Mouse (Mus musculus) intestine, postnatal 0 days (tissue): ENCODE results near the gene Ryr3. TPM values are rescaled to one million over a fixed set of nuclear protein-coding genes. Genes with fewer than 3 reads are reported as not detected.

Source experiments
- ATAC-seq: fragments of 200-750 bp; cut with Nextera tagmentation; 2 replicates; pipeline ENCODE4 v1.8.0; 2017; ENCODE audit warnings: mild to moderate bottlenecking, moderate TSS enrichment, moderate library complexity
- H3K27ac ChIP-seq: fragments of 300-500 bp; sonication (generic); 2 replicates; pipeline ENCODE4 v1.5.1; 2014; ENCODE audit warnings: mild to moderate bottlenecking, low read depth, low read length, moderate library complexity
- H3K27me3 ChIP-seq: fragments of 300-500 bp; sonication (generic); replicated peaks from 2 replicates; pipeline ENCODE4 v1.6.1; 2014; ENCODE audit warnings: low read length, mixed read lengths; ENCODE audit not compliant: control insufficient read depth, insufficient read depth
- H3K36me3 ChIP-seq: fragments of 300-500 bp; sonication (generic); 2 replicates; pipeline ENCODE4 v1.6.1; 2014; ENCODE audit warnings: mild to moderate bottlenecking, moderate library complexity; ENCODE audit not compliant: control insufficient read depth, insufficient read depth
- H3K4me1 ChIP-seq: fragments of 300-500 bp; sonication (generic); replicated peaks from 2 replicates; pipeline ENCODE4 v1.6.1; 2014; ENCODE audit warnings: antibody characterized with exemption, low read length, mixed read lengths; ENCODE audit not compliant: control insufficient read depth, insufficient read depth
- H3K4me2 ChIP-seq: fragments of 300-500 bp; sonication (generic); replicated peaks from 2 replicates; pipeline ENCODE4 v1.6.1; 2014; ENCODE audit warnings: low read depth, mild to moderate bottlenecking, moderate library complexity
- H3K4me3 ChIP-seq: fragments of 300-500 bp; sonication (generic); 2 replicates; pipeline ENCODE4 v1.5.1; 2014; ENCODE audit warnings: low read depth, low read length
- H3K9ac ChIP-seq: fragments of 300-500 bp; sonication (generic); 2 replicates; pipeline ENCODE4 v1.6.1; 2014; ENCODE audit warnings: mild to moderate bottlenecking, low read depth, low read length
- H3K9me3 ChIP-seq: fragments of 300-500 bp; sonication (generic); 2 replicates; pipeline ENCODE4 v1.6.1; 2016; ENCODE audit warnings: mixed run types; ENCODE audit not compliant: control insufficient read depth
- CTCF ChIP-seq: sonication (generic); IDR thresholded peaks from 2 replicates; pipeline ENCODE4 v1.5.1; 2016; ENCODE audit warnings: low read depth, mild to moderate bottlenecking, control low read depth, antibody characterized with exemption, moderate library complexity
- WGBS: fragments of 180-500 bp; shearing (Covaris S2); extraction: QIAGEN DNeasy Blood & Tissue Kit; methylation state at CpG from one replicate; pipeline ENCODE4 v1.1.7; 2014; 5-methylcytosine and 5-hydroxymethylcytosine counted together
- polyA plus RNA-seq: library from polyadenylated mRNA; unstranded; fragments of >200 nt; fragmentation: Nextera tagmentation; extraction: Ambion mirVana; gene quantifications from 2 replicates; pipeline ENCODE4 v1.2.1, GENCODE M21; 2015

Gene Ryr3
- polyA plus RNA-seq, 1 experiment from 2014 or later = 0.73 TPM

DNA sequence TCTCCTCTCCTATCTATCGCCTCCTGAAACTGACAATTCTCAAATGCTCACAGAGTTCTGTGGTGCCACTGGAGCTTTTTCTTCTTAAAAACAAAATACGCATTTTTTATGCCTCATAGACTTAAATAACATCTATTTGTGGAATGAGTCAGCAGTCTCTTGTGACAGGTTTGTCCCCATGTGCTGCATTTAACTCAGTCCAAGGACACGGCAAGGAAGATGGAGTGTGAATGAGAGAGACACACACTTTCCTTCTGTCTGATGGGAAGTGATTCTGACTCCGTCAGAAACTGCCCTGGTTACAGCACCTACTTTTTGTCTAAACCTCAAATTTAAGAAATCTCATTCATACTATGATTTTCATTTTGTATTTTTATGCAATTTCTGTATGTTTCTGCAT, 306.3 kb downstream of the Ryr3 start:
- WGBS = 84% methylated on average over 4 of the region's 4 CpGs
- no peak overlapping the region for H3K4me3 ChIP-seq
- no peak overlapping the region for H3K9ac ChIP-seq
- TF ChIP-seq CTCF = no peak
- no peaks in the 10 kb centered on the region for H3K36me3 ChIP-seq
- H3K27me3 ChIP-seq = no peaks in the 10 kb centered on the region
- no peak overlapping the region for H3K27ac ChIP-seq
- H3K9me3 ChIP-seq = no peaks in the 10 kb centered on the region
- ATAC-seq = no peak
- H3K4me2 ChIP-seq = no peak overlapping the region
- H3K4me1 ChIP-seq = no peaks in the 10 kb centered on the region

DNA sequence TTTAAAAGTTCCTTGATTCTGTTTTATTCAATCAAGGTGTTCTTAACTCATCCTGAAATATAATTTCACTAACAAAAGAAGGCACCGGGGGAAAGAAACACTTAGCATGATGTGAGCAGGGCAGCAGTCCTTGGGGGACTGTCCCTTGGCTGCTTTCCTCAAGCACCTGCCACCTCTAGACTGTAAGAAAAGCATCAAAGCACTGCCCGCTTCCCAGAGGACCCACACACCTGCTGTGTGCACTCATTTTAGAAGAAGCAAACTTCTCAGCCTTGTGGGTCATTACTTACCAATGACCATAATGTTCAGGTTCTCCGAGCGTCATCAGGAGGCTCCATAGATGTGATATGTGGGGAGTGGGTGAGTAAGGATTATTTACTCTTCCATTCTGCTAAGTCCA, 307.8 kb downstream of the Ryr3 start:
- no peaks in the 10 kb centered on the region for H3K4me1 ChIP-seq
- no peaks in the 10 kb centered on the region for H3K36me3 ChIP-seq
- no peaks in the 10 kb centered on the region for H3K9me3 ChIP-seq
- no peak overlapping the region for H3K27ac ChIP-seq
- no peak for TF ChIP-seq CTCF
- no peak for ATAC-seq
- no peak overlapping the region for H3K4me3 ChIP-seq
- H3K27me3 ChIP-seq = no peaks in the 10 kb centered on the region
- 84% methylated on average over 4 of the region's 4 CpGs for WGBS
- H3K4me2 ChIP-seq = no peak overlapping the region
- H3K9ac ChIP-seq = no peak overlapping the region

DNA sequence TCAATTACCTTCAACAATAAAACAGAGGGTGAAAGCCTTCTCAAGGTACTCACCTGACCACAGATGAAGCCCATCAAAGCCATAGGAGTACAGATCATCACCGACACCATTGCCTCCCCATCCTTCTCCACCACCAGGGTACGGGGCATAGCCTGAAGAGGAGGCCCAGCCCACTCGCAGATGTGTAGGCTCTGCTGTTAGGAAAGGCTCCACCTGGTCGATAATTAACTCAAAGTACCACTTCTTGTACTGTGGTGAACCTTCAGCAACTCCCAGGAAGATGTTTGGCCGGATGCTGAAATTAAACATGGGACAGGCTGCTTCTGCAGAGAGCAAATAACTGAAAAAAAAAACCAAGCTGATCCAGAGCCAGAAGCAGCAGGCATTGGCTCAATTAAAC, 316.1 kb downstream of the Ryr3 start:
- no peak for ATAC-seq
- H3K9ac ChIP-seq = no peak overlapping the region
- no peak for TF ChIP-seq CTCF
- no peaks in the 10 kb centered on the region for H3K4me1 ChIP-seq
- H3K4me3 ChIP-seq = no peak overlapping the region
- no peak overlapping the region for H3K27ac ChIP-seq
- no peak overlapping the region for H3K4me2 ChIP-seq
- 48% methylated on average over 5 of the region's 5 CpGs for WGBS
- H3K27me3 ChIP-seq = no peaks in the 10 kb centered on the region
- H3K9me3 ChIP-seq = no peaks in the 10 kb centered on the region
- H3K36me3 ChIP-seq = no peaks in the 10 kb centered on the region

DNA sequence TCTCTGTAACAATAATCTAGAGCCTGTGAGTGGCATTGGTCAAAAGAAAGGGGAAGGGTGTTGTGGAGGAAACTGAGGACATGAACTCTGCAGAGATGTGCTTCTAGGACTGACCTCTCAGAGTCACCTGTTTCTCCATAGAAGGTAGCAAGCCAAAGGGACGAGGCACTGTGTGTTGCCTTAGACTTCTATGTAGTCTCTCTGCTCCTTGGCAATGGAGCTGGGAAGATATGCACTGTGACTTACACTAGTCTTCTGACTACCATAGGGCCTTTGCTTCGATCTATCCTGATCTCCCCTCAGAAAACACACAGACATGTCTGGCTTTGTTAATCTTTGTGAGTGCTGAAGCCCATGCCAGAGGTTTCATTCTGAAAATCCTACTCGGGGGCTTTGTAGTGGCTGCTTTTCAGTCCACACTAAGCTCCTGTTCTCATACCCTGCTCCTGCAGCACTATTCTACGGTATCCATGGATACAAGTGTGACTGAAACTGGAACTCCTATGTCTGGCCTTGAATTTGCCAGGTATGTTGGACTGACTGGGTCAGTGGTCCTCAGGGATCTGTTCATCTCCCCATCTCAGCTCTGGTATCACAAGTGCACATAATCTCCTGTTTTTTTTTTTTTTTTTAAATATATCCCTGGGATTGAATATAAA, 332.3 kb downstream of the Ryr3 start:
- no peak for ATAC-seq
- 75% methylated on average over 4 of the region's 4 CpGs for WGBS
- no peaks in the 10 kb centered on the region for H3K9me3 ChIP-seq
- TF ChIP-seq CTCF = no peak
- H3K4me1 ChIP-seq = no peaks in the 10 kb centered on the region
- no peak overlapping the region for H3K4me2 ChIP-seq
- no peak overlapping the region for H3K4me3 ChIP-seq
- H3K36me3 ChIP-seq = no peaks in the 10 kb centered on the region
- H3K9ac ChIP-seq = no peak overlapping the region
- no peak overlapping the region for H3K27ac ChIP-seq
- H3K27me3 ChIP-seq = no peaks in the 10 kb centered on the region

DNA sequence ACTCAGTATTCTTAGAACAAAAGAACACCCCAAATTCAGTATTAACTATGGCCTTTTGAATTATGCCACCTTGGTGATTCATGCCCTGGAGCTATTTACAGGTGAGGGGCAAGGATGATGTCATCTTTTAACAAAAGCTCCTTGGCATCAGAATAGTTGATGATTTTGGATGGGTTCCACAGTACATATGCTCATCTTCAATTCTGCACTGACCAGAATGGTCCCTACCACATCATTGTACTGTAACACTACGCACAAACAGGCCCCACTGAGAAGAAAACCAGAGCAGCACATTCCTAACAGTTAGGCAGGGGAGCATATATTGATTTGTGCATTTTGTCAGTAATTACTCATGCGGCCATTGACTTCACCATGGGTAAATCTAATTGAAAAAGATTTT, 335.1 kb downstream of the Ryr3 start:
- 79% methylated on average over 2 of the region's 2 CpGs for WGBS

DNA sequence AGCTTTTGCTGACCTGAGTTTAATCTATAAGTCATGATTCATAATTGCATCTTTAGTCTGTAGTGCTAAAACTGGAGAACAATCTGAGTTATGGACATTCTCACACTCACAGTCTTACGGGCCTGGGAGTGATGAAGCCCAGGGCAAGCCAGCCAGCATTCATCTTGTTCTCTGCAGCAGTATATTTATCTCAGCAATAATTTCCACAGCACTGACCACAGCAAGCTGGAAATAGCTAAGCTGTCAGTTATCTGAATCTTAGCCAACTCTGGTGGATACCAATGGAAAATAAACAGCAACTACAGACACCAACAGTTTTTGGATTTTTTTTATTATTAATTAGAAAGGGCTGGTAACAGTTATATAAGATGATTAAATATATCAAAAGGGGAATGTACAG, 335.5 kb downstream of the Ryr3 start:
- no peak for TF ChIP-seq CTCF
- WGBS = 45% methylated on average over 1 of the region's 1 CpGs
- Histone ChIP-seq H3K27ac (no peak overlapping the region), H3K36me3 (no peaks in the 10 kb centered on the region), H3K9me3 (no peaks in the 10 kb centered on the region), H3K4me2 (no peak overlapping the region), H3K4me1 (no peaks in the 10 kb centered on the region), H3K4me3 (no peak overlapping the region), H3K9ac (no peak overlapping the region), H3K27me3 (no peaks in the 10 kb centered on the region)
- no peak for ATAC-seq

More for the DNA sequence above, 335.1 kb downstream of the Ryr3 start:
- Histone ChIP-seq H3K4me1 (no peaks in the 10 kb centered on the region), H3K27me3 (no peaks in the 10 kb centered on the region), H3K9me3 (no peaks in the 10 kb centered on the region), H3K4me2 (no peak overlapping the region), H3K4me3 (no peak overlapping the region), H3K36me3 (no peaks in the 10 kb centered on the region), H3K27ac (no peak overlapping the region), H3K9ac (no peak overlapping the region)
- TF ChIP-seq CTCF = no peak
- ATAC-seq = no peak

DNA sequence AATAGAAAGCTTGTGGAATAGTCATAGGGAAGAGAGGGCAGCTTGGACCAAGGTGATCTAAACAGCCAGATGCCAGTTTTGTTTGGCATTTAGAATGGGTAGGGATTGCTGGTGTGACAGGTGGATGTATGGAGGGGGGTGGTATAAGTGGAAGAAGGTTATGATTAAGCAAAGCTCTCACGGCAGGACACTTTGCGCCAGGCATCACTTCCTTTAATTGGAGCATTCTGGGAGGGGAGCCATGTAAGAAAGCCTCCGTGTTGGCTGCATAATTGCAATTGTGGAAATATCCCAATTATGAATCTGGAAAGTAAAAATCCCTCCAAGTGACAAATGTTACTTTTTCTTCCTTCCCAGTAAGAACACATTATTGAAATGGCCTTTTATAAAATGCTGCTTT, 339.5 kb downstream of the Ryr3 start:
- Histone ChIP-seq H3K27ac (no peak overlapping the region), H3K27me3 (no peaks in the 10 kb centered on the region), H3K36me3 (no peaks in the 10 kb centered on the region), H3K4me1 (no peaks in the 10 kb centered on the region), H3K4me3 (no peak overlapping the region), H3K9ac (no peak overlapping the region), H3K4me2 (no peak overlapping the region), H3K9me3 (no peaks in the 10 kb centered on the region)
- WGBS = 77% methylated on average over 3 of the region's 3 CpGs
- no peak for ATAC-seq
- TF ChIP-seq CTCF = no peak
